Mouse (Mus musculus): ENCODE results near the gene Fez2. TPM values are rescaled to one million over a fixed set of nuclear protein-coding genes. Genes with fewer than 3 reads are reported as not detected.

Fez2 gene
- polyA plus RNA-seq, 1 experiment from 2014 or later: 35.3 TPM

DNA sequence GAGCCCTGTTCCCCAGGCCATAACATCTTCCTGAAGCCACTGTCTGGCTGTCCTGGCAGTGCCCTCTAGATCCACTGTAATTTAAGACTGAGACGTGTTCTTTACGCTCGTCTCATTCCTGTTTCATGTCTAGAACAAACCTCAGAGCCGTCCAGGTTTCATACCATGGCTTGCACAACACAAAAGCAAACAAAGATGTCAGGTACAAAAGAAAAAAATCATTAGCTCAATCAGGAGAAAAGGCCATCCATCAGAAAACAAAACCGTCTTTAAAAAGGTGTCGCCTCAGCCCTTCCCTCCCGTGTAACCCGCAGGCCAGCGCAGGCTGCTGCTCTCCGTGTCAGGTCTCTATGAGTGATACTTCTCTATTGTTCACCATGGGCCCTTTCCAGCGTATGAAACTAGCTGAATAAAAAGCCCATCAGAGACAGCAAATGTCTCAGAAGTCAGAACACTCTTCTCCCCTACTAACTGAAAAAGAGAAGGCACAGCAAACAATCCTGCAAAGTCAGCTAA lies 38.2 kb downstream of the Fez2 start:
- Histone ChIP-seq H3K9ac (replicated peaks) (no peak overlapping the region), H3K27ac (no peak overlapping the region), H3K4me3 (replicated peaks) (no peak overlapping the region), H3K4me1 (replicated peaks) (no peaks in the 10 kb centered on the region), H3K36me3 (peaks cover 15% of the 10 kb centered on the region), H3K4me2 (replicated peaks) (no peak overlapping the region), H3K27me3 (no peaks in the 10 kb centered on the region), H3K9me3 (no peaks in the 10 kb centered on the region)
- ATAC-seq: no peak
- 82% methylated on average over 11 of the region's 11 CpGs for WGBS

DNA sequence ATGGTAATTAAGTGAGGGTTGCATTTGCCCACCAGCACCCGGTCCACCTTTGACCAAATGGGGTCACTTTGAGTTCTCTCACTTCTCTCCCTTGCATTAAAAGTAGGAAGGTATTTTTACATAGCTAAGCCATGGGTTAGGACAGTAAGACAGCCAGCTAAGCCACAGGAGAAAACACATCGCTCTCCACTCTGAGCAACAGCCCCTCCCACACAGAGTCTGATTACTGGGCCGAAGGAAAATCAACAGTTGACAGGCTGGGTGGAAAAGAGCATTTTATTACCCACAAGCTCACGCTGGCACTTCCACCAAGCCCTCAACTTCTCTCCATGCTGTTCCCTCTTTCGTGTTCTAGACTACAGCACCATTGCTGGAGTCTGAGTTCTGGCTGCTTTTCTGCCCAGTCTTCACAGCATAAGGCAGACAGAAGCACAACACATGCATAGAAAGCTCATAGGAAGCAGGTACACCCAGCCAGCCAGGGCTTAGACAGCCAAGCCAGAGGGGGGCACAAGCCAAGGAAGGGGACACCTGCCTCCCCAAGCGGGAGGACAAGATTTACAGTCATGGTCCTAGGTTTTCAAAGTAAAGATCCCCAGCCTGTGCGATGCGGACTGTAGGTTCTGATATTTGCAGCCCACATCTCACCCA lies 38.7 kb downstream of the Fez2 start:
- no peak overlapping the region for H3K4me2 ChIP-seq (replicated peaks)
- peaks cover 19% of the 10 kb centered on the region for H3K36me3 ChIP-seq
- H3K4me3 ChIP-seq (replicated peaks): no peak overlapping the region
- no peak overlapping the region for H3K27ac ChIP-seq
- no peaks in the 10 kb centered on the region for H3K27me3 ChIP-seq
- H3K9me3 ChIP-seq: no peaks in the 10 kb centered on the region
- ATAC-seq: 0 out of 2 replicates have a peak, but pooled peaks have one; percentile 17
- no peaks in the 10 kb centered on the region for H3K4me1 ChIP-seq (replicated peaks)
- 93% methylated on average over 8 of the region's 8 CpGs for WGBS
- no peak overlapping the region for H3K9ac ChIP-seq (replicated peaks)

DNA sequence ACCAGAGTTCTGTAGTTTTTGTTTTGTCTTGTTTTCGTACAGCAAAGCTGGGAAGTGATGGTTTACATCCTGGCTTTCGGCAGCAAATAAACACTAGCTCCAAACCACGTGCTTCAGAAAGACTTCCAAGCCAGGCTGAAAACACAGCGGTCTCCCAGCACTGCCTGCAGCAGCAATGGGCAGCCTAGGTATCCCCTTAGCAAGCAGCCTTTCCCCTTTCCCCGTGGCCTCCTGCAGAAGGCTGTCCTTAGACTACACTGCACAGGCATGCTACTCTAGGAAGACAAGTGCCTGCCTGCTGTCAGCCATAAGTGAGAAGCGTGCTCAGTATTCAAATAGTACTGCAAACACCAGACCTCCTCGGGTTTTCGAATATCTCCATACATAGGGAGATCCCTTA lies 41.4 kb downstream of the Fez2 start:
- 73% methylated on average over 8 of the region's 8 CpGs for WGBS
- no peak for ATAC-seq

DNA sequence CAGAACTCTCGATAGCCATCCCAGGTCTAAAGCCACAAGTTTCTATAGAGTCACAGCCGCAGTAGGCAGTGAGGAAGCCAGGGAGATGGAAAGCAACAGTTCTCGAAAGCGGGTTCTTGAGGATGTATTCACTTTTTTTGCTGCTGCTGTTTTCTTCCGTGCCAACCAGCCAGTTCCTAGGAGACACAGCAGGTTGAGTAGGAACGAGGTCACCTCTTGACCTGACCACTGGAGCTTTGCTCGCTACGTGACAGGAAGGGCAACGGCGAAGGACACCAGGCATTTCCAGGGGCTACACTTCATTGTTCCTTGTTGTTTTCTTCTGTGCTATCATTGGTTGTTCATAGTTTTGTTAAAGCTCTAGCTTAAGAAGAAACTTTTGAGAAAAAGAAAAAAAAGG lies 43.2 kb downstream of the Fez2 start:
- Histone ChIP-seq H3K9ac (replicated peaks) (no peak overlapping the region), H3K9me3 (no peaks in the 10 kb centered on the region), H3K4me1 (replicated peaks) (no peaks in the 10 kb centered on the region), H3K36me3 (peaks cover 34% of the 10 kb centered on the region), H3K4me3 (replicated peaks) (no peak overlapping the region), H3K27ac (no peak overlapping the region), H3K4me2 (replicated peaks) (no peak overlapping the region), H3K27me3 (no peaks in the 10 kb centered on the region)
- ATAC-seq: no peak
- WGBS: 36% methylated on average over 10 of the region's 10 CpGs

More for the DNA sequence above, 41.4 kb downstream of the Fez2 start:
- Histone ChIP-seq H3K4me2 (replicated peaks) (no peak overlapping the region), H3K9ac (replicated peaks) (no peak overlapping the region), H3K36me3 (peaks cover 30% of the 10 kb centered on the region), H3K9me3 (no peaks in the 10 kb centered on the region), H3K4me1 (replicated peaks) (no peaks in the 10 kb centered on the region), H3K27ac (no peak overlapping the region), H3K4me3 (replicated peaks) (no peak overlapping the region), H3K27me3 (no peaks in the 10 kb centered on the region)

DNA sequence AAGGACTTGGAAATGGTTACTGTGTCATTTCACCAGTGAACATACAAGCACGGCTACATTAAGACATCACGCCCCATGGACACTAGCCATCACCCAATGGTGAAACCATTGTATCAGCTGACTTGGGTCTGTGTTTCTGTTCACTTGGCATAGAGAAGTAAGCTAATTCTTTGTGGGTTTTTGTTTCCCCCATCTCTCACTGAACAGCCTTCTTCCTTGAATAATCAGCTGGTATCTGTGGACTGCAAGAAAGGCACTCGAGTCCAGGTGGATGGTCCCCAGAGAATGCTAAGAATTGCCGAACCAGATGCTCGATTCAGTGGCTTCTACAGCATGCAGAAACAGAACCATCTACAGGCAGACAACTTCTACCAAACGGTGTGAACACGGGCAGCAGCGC lies 44.1 kb downstream of the Fez2 start:
- WGBS: 94% methylated on average over 8 of the region's 8 CpGs
- no peak overlapping the region for H3K9ac ChIP-seq (replicated peaks)
- no peaks in the 10 kb centered on the region for H3K27me3 ChIP-seq
- no peak for ATAC-seq
- H3K4me1 ChIP-seq (replicated peaks): no peaks in the 10 kb centered on the region
- H3K9me3 ChIP-seq: no peaks in the 10 kb centered on the region
- H3K27ac ChIP-seq: no peak overlapping the region
- H3K36me3 ChIP-seq: peaks cover 40% of the 10 kb centered on the region
- H3K4me3 ChIP-seq (replicated peaks): no peak overlapping the region
- H3K4me2 ChIP-seq (replicated peaks): no peak overlapping the region

DNA sequence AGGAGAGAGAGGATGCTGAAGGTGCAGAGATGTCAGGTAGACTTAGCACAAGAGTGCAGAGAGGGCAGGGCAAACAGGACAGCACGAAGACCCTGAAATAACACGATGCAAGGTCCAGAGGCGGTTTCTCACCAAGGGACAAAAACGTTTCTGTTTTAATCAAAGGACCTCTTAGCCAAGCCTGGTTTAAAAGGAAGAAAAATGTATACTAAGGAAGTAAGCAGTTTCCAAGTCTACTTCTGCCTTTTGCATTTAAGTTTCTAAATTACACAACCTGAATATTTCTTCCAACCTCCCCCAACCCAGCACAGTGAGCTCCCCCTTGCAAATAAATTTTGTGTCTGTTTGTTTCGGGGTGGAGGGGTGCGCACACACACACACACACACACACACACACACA lies 44.8 kb downstream of the Fez2 start:
- Histone ChIP-seq H3K4me3 (replicated peaks) (no peak overlapping the region), H3K4me2 (replicated peaks) (no peak overlapping the region), H3K27me3 (no peaks in the 10 kb centered on the region), H3K27ac (no peak overlapping the region), H3K36me3 (peaks cover 45% of the 10 kb centered on the region), H3K4me1 (replicated peaks) (no peaks in the 10 kb centered on the region), H3K9ac (replicated peaks) (no peak overlapping the region), H3K9me3 (no peaks in the 10 kb centered on the region)
- ATAC-seq: no peak
- 93% methylated on average over 6 of the region's 6 CpGs for WGBS

DNA sequence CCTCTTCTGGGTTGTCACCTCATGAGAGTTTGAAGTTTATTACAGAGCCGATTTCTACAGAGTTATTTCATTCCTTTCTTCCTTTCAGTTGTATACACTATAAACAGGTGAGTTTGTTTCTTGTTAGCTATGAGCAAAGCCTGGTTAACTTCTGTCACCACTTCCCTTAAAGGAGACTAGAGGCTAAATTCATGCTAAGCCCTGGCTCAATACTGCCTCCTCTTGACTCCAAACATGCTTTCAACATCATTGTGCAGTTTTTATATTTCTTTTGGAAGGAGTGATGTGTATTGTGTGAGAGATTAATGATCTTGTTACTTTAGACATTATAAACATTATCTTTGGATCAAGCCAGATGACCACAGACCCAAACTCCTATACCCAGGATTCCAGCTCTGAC lies 47.5 kb downstream of the Fez2 start:
- H3K4me1 ChIP-seq (replicated peaks): no peaks in the 10 kb centered on the region
- WGBS: 97% methylated on average over 1 of the region's 1 CpGs
- H3K27me3 ChIP-seq: no peaks in the 10 kb centered on the region
- ATAC-seq: no peak
- H3K36me3 ChIP-seq: peaks cover 45% of the 10 kb centered on the region
- H3K9me3 ChIP-seq: no peaks in the 10 kb centered on the region
- H3K27ac ChIP-seq: no peak overlapping the region
- no peak overlapping the region for H3K4me3 ChIP-seq (replicated peaks)
- H3K4me2 ChIP-seq (replicated peaks): no peak overlapping the region
- no peak overlapping the region for H3K9ac ChIP-seq (replicated peaks)

DNA sequence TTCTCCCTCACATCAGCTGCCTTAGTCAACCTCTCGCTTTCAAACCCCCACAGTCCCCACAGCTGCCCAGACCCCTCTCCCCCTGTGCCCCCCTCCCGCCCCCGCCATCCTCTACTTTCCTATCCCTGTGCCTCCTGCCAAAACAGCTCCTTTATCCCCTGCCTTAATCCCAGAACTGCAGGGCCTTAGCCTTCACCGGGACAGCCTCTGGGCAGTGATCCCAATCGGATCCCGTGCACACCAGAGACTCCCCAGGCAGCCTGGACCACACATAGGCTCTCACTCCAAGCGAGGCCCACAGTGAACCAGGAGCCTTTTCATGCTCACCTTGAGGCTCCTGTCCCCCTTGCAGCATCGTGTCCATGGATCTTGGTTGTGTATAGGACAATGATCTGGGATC lies 49.5 kb downstream of the Fez2 start:
- 53% methylated on average over 8 of the region's 8 CpGs for WGBS
- peak; percentile 40; the same call in 1 of the 2 replicates for ATAC-seq
- H3K4me2 ChIP-seq (replicated peaks): no peak overlapping the region

DNA sequence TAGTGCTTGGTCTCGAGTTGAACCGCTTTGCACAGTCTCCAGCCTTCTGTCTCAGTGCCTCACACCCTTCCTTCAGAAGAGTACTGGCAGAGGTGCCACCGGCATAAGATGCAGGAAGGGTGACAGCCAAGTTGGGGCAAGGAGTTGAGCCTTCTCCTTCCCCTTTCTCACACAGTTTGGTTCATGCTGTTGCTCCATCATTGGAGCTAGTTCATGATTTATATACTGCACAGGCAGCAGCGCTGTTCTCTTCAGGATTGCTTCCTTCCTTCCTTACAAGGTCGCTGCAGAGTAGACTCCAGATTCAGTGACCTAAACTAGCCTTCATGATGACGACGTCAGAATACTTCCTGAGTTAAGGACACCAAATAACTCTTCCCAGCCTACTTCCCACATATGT lies 51.9 kb downstream of the Fez2 start:
- peaks cover 22% of the 10 kb centered on the region for H3K36me3 ChIP-seq
- 93% methylated on average over 7 of the region's 7 CpGs for WGBS
- no peaks in the 10 kb centered on the region for H3K9me3 ChIP-seq
- no peak overlapping the region for H3K4me3 ChIP-seq (replicated peaks)
- no peak for ATAC-seq
- no peaks in the 10 kb centered on the region for H3K4me1 ChIP-seq (replicated peaks)
- no peaks in the 10 kb centered on the region for H3K27me3 ChIP-seq
- H3K27ac ChIP-seq: no peak overlapping the region
- no peak overlapping the region for H3K4me2 ChIP-seq (replicated peaks)
- H3K9ac ChIP-seq (replicated peaks): no peak overlapping the region

More for the DNA sequence above, 49.5 kb downstream of the Fez2 start:
- Histone ChIP-seq H3K27me3 (no peaks in the 10 kb centered on the region), H3K27ac (no peak overlapping the region), H3K9me3 (no peaks in the 10 kb centered on the region), H3K4me1 (replicated peaks) (no peaks in the 10 kb centered on the region), H3K4me3 (replicated peaks) (no peak overlapping the region), H3K36me3 (peaks cover 34% of the 10 kb centered on the region), H3K9ac (replicated peaks) (no peak overlapping the region)

DNA sequence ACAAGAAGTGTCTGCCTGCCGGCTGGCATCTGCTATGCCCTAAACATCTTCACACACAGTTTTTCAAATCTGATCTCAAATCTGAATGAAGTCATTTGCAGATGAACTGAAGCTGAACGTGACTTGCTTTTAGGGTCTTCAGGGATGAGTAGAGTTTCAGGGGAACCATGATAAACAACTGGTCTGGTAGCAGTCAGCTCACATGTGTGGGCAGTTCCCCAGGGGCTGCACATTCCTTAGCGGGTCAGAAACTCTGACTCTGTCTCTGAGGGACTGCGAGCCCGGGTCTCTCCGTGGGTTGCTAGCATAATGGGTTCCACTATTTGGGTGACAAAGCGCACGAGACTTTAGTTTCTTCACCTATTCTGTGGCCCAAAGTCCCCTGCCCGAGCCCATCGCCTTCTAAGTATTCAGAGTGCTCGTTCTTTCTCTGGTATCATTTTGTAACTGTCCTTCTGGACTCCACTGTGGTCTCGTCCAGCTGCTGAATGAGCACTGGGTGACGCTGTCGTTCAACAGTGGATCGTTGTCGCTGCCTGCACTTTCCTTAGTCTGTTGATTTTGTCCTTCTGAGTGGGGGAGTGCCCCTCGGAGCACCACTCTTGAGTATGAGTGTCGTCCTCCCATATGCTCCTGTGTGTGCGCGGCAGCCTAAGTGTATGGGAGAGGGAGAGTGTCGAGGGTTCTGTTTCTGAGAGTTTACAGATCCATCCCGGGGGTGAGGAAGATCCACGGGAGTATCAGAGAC lies 53.2 kb downstream of the Fez2 start:
- H3K9me3 ChIP-seq: no peaks in the 10 kb centered on the region
- H3K9ac ChIP-seq (replicated peaks): no peak overlapping the region
- ATAC-seq: no peak
- WGBS: 92% methylated on average over 23 of the region's 23 CpGs
- H3K27me3 ChIP-seq: no peaks in the 10 kb centered on the region
- H3K4me3 ChIP-seq (replicated peaks): no peak overlapping the region
- no peak overlapping the region for H3K27ac ChIP-seq
- peaks cover 22% of the 10 kb centered on the region for H3K36me3 ChIP-seq
- H3K4me1 ChIP-seq (replicated peaks): no peaks in the 10 kb centered on the region
- H3K4me2 ChIP-seq (replicated peaks): no peak overlapping the region

DNA sequence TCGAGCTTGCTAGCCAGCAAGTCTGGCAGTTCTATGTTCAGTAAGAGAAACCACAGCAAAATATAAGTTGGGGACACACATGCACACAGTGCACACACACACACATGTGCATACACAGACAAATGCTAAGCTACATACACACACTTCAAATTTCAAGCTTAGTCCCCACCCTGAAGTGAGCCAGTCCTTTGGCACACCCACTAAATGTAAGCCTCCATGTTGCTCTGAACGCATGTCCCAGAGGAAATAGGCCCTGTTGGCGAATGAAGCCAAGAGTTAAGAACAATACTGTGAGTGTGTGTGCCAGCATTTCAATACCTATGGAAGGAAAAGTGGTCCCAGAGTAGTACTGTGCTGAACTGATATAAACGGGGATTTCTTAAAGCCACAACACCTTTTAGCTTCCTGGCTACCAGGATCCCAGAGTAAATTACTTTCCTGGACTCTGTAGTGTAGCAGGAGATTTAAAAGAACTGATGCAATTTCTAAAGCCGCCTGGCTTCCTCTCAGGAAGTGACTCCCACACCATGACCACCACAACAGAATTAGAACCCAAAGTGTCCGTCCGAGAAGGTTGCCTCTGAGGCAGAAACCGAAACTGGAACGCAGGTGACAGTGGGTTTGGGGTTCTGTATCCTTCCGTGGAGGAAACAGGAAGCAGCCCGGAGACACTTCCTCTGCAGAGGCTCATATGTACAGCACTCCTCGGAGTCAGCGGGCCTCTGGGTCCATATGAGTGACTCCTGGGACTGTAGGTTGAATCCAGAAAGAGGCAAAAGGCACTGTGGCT lies 55.8 kb downstream of the Fez2 start:
- WGBS: 91% methylated on average over 13 of the region's 13 CpGs
- no peak for ATAC-seq
- H3K27me3 ChIP-seq: no peaks in the 10 kb centered on the region
- H3K4me2 ChIP-seq (replicated peaks): no peak overlapping the region
- peaks cover 5% of the 10 kb centered on the region for H3K4me1 ChIP-seq (replicated peaks)
- no peak overlapping the region for H3K27ac ChIP-seq
- no peak overlapping the region for H3K4me3 ChIP-seq (replicated peaks)
- no peaks in the 10 kb centered on the region; the same call in 1 of the 2 replicates for H3K36me3 ChIP-seq
- H3K9ac ChIP-seq (replicated peaks): no peak overlapping the region
- H3K9me3 ChIP-seq: no peaks in the 10 kb centered on the region

DNA sequence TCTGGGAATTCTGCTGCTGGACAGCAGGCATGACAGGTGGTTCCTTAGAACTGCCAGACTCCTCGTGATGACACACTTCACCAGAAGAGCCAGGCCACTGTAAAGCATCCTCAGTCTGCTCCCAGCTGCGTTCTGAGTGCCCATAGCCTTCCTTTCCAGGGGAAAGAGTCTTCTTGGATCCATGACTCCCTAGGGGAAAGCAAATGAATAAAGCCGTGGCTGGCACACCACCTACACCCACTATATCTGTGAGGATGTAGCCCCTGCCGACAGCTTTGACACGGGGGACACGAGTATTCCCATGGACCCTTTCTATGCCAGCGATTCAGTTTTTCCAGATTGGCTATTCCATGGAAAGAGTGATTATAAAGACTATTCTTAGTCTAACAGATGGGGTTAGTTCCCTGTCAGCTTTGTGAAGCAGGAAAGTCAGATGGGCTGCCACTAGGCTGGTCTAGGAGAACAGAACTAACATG lies 59.7 kb downstream of the Fez2 start:
- no peak overlapping the region for H3K9ac ChIP-seq (replicated peaks)
- no peaks in the 10 kb centered on the region for H3K27me3 ChIP-seq
- peak; percentile 48; the same call in 1 of the 2 replicates for ATAC-seq
- H3K27ac ChIP-seq: no peak overlapping the region
- no peak overlapping the region for H3K4me3 ChIP-seq (replicated peaks)
- 61% methylated on average over 7 of the region's 7 CpGs for WGBS
- peaks cover 15% of the 10 kb centered on the region for H3K4me1 ChIP-seq (replicated peaks)
- no peak overlapping the region for H3K4me2 ChIP-seq (replicated peaks)
- 0 out of 2 replicates have a peak, but pooled peaks cover 5% of the 10 kb centered on the region for H3K36me3 ChIP-seq
- H3K9me3 ChIP-seq: no peaks in the 10 kb centered on the region

Measured in midbrain, embryonic 13.5 days (tissue).